Mouse (Mus musculus): Measurements from ENCODE around the gene Rbm39.

The Rbm39 gene

GRCm38 (mm10) chr2:156111358-156112079 is 68.5 kb downstream of the Rbm39 start, which contains the start of the genes Cpne1 and Rbm12:
Gene Cpne1, minus strand, starts transcription at chr2:156111965.
Gene Rbm12, minus strand, starts transcription at chr2:156111978.
- peak; percentile 71 for DNase-seq (ENCODE audit: low read depth, low spot score)

GRCm38 (mm10) chr2:156110627-156111357 is 69.2 kb downstream of the Rbm39 start:
- peak; percentile 34 for DNase-seq (ENCODE audit: low read depth, low spot score)
